Mouse (Mus musculus) liver (tissue): Measurements from ENCODE around the gene Asb17.
A peak's percentile ranks its signal among the peaks of the same experiment; 100 is the strongest.

Experiments
- DNase-seq: peaks from one replicate; pipeline ENCODE4 v3.0.0-alpha.2; 2020; ENCODE audit warnings: mixed read lengths

Asb17 gene

GRCm38 (mm10) chr3:153897216-153897615 lies 53.2 kb downstream of the Asb17 start:
- DNase-seq, result no peak

DNA sequence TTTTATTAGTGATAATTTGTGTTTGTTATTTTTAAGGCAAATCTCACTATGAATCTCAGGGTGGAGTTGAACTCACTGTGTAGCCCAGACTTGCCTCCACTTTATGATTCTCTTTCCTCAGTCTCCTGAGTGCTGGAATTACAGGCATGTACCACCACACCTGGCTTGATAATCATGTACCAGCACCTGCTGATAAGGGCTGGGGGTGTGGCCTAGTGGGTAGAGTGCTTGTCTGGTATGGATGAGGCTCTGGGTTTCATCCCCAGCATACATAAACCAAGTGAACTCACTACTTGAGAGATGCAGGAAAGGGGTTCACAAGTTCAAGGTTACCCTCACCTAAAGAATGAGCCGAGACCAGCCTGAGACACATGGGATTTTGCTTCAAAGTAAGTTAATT lies 57.9 kb downstream of the Asb17 start:
- peak; percentile 61 for DNase-seq

DNA sequence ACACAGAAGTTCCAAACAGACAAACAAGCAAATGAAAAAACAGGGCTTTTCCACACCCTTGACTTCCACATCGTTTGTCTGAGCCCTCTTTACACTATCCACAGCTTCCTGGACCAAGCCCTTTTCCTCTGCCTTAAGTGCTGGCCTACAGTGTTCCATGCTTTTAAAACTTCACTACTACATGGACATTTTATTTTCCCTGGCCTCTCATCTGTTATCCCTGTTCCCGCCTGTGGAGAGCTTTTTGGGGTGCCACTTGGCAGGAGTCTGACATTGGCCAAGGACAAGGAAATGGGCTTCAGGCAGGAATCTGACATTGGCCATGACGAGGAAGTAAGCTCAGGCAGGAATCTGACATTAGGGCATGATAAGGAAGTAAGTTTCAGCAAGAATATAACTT lies 58.6 kb downstream of the Asb17 start:
- no peak for DNase-seq

GRCm38 (mm10) chr3:153904586-153904985 lies 60.6 kb downstream of the Asb17 start:
- DNase-seq, result peak; percentile 67
